Comparison of ENCODE assay signal across 12 mouse cellular contexts in genomic region chr4:139258621-139259301, GRCm38 (mm10). TPM values are rescaled to one million over a fixed set of nuclear protein-coding genes. Genes with fewer than 3 reads are reported as not detected.
DNase-seq lines count a peak whose midpoint lies in the region; ATAC-seq and TF ChIP-seq lines count a peak whose summit lies in the region.
"Had no signal": no experiment of that assay in that cellular context is flagged by ENCODE, and none has a peak within 500 bp of the region (broad histone marks: within the 10 kb centered on the region; RNA-seq: fewer than 3 reads in every experiment).

No protein-coding gene starts in this region.

- H3K27me3 ChIP-seq in embryonic facial prominence, embryonic 14.5 days (replicated peaks; ENCODE audit: control insufficient read depth, insufficient read depth, low read length) = no peaks in the 10 kb centered on the region
- no peaks in the 10 kb centered on the region for H3K27me3 ChIP-seq in limb, embryonic 15.5 days
- no peaks in the 10 kb centered on the region for H3K27me3 ChIP-seq in spleen, adult 2 months (ENCODE audit: control insufficient read depth, insufficient read depth, low read length)
- no peaks in the 10 kb centered on the region for H3K27me3 ChIP-seq in midbrain, embryonic 15.5 days (replicated peaks)
- H3K27me3 ChIP-seq: Patski had no signal

- no peaks in the 10 kb centered on the region for H3K9me3 ChIP-seq in embryonic facial prominence, embryonic 14.5 days (ENCODE audit: control insufficient read depth, low read length)
- no peaks in the 10 kb centered on the region for H3K9me3 ChIP-seq in limb, embryonic 15.5 days
- no peaks in the 10 kb centered on the region for H3K9me3 ChIP-seq in midbrain, embryonic 15.5 days
- H3K9me3 ChIP-seq: midbrain, embryonic 10.5 days had no signal

- no peak overlapping the region for H3K4me3 ChIP-seq in embryonic facial prominence, embryonic 14.5 days (ENCODE audit: low read depth, low read length)
- no peak overlapping the region for H3K4me3 ChIP-seq in limb, embryonic 15.5 days
- no peak overlapping the region for H3K4me3 ChIP-seq in spleen, adult 2 months (ENCODE audit: extremely low read depth, insufficient read depth, insufficient read length)
- H3K4me3 ChIP-seq in midbrain, embryonic 15.5 days = no peak overlapping the region
- H3K4me3 ChIP-seq: midbrain, embryonic 10.5 days had no signal

- H3K4me1 ChIP-seq in embryonic facial prominence, embryonic 14.5 days (ENCODE audit: control insufficient read depth, insufficient read depth, low read length) = peaks cover 40% of the 10 kb centered on the region
- H3K4me1 ChIP-seq in limb, embryonic 15.5 days = peaks cover 60% of the 10 kb centered on the region
- peaks cover 20% of the 10 kb centered on the region; the same call in 1 of the 2 replicates for H3K4me1 ChIP-seq in spleen, adult 2 months (ENCODE audit: control insufficient read depth, insufficient read depth, insufficient read length)
- no peaks in the 10 kb centered on the region for H3K4me1 ChIP-seq in midbrain, embryonic 15.5 days
- H3K4me1 ChIP-seq: midbrain, embryonic 10.5 days had no signal

- H3K27ac ChIP-seq in embryonic facial prominence, embryonic 14.5 days (replicated peaks; ENCODE audit: low read depth, low read length) = peak overlapping the region; percentile 92
- peak overlapping the region; percentile 92 for H3K27ac ChIP-seq in limb, embryonic 15.5 days
- H3K27ac ChIP-seq in spleen, adult 2 months (ENCODE audit: insufficient read depth, low read length) = peak overlapping the region; percentile 60
- no peak overlapping the region for H3K27ac ChIP-seq in midbrain, embryonic 15.5 days
- H3K27ac ChIP-seq: midbrain, embryonic 10.5 days had no signal

- peaks cover 49% of the 10 kb centered on the region for H3K36me3 ChIP-seq in embryonic facial prominence, embryonic 14.5 days (ENCODE audit: control insufficient read depth, insufficient read depth, low read length)
- peaks cover 56% of the 10 kb centered on the region for H3K36me3 ChIP-seq in limb, embryonic 15.5 days
- peaks cover 36% of the 10 kb centered on the region for H3K36me3 ChIP-seq in spleen, adult 2 months (ENCODE audit: control insufficient read depth, insufficient read depth, low read length)
- H3K36me3 ChIP-seq in midbrain, embryonic 15.5 days (replicated peaks) = peaks cover 10% of the 10 kb centered on the region; the same call in 1 of the 2 replicates

- no peak overlapping the region for H3K9ac ChIP-seq in embryonic facial prominence, embryonic 14.5 days (ENCODE audit: low read depth, low read length)
- H3K9ac ChIP-seq in limb, embryonic 15.5 days = no peak overlapping the region
- no peak overlapping the region for H3K9ac ChIP-seq in midbrain, embryonic 15.5 days

- 0 out of 2 replicates have a peak overlapping the region, but pooled peaks have one; percentile 8 for H3K4me2 ChIP-seq in embryonic facial prominence, embryonic 14.5 days (ENCODE audit: low read depth, low read length)
- no peak overlapping the region for H3K4me2 ChIP-seq in limb, embryonic 15.5 days
- H3K4me2 ChIP-seq in midbrain, embryonic 15.5 days = no peak overlapping the region

- peak; percentile 76 for DNase-seq in layer of hippocampus, adult 9-11 months
- DNase-seq in layer of hippocampus, postnatal 10 days (ENCODE audit: low spot score in 2 of 2) = no peak
- DNase-seq in embryonic facial prominence, embryonic 14.5 days (ENCODE audit: low spot score) = no peak
- DNase-seq in spleen, adult 2 months (ENCODE audit: low read depth in 1 of 2, low spot score in 2 of 2) = peak in 1 of 2 experiments; percentile 64
- no peak for DNase-seq in testis, postnatal 10 days (ENCODE audit: low spot score)
- DNase-seq in urinary bladder, postnatal 10 days (ENCODE audit: low spot score) = no peak
- DNase-seq: cerebellum, adult 11 months; gastrocnemius, postnatal 14 days had no signal

- no peak; the same call in 1 of the 2 replicates for ATAC-seq in embryonic facial prominence, embryonic 14.5 days (ENCODE audit: low read depth)
- ATAC-seq in limb, embryonic 15.5 days (ENCODE audit: insufficient number of reproducible peaks, low FRiP score, low TSS enrichment, low read depth) = peak; percentile 40; the same call in 1 of the 2 replicates
- no peak for ATAC-seq in midbrain, embryonic 15.5 days (replicated peaks)
- ATAC-seq: Patski had no signal

- no peak for TF ChIP-seq POLR2A in spleen, adult 2 months (IDR thresholded peaks at IDR 0.05; ENCODE audit: low read depth, low read length)

- 29% methylated on average over 6 of the region's 6 CpGs for WGBS in embryonic facial prominence, embryonic 14.5 days
- 32% methylated on average over 6 of the region's 6 CpGs for WGBS in limb, embryonic 15.5 days
- WGBS in spleen, adult 2 months = 29% methylated on average over 6 of the region's 6 CpGs
- 93% methylated on average over 6 of the region's 6 CpGs for WGBS in midbrain, embryonic 15.5 days

- TF ChIP-seq CTCF in spleen, adult 2 months (IDR thresholded peaks at IDR 0.05; ENCODE audit: extremely low read depth, insufficient read depth, insufficient read length, insufficient replicate concordance) = no peak

RNA-seq across cellular contexts. Expression of gene Pqlc2, which starts 51.7 kb away (rescaled TPM):
- 10 to 100 TPM; 11.0 to 11.9 TPM for total RNA-seq in layer of hippocampus, postnatal 10 days (2021)
- polyA plus RNA-seq in embryonic facial prominence, embryonic 14.5 days (2014; fragmentation: Nextera tagmentation; extraction: Ambion mirVana) = 10.9 and 12.3 TPM in 2 replicates
- polyA plus RNA-seq in limb, embryonic 15.5 days (2015; fragmentation: Nextera tagmentation; extraction: Ambion mirVana) = 16.7 and 18.2 TPM in 2 replicates
- polyA plus RNA-seq in spleen, adult 2 months (2012; rRNA removed) = 48.3 and 54.1 TPM in 2 replicates
- polyA plus RNA-seq in midbrain, embryonic 15.5 days (2015; fragmentation: Nextera tagmentation; extraction: Ambion mirVana) = 16.3 TPM in 2 replicates

RNA-seq across cellular contexts. Expression of gene Akr7a5, which starts 51.8 kb away (rescaled TPM):
- 10 to 100 TPM; 30.0 to 31.7 TPM for total RNA-seq in layer of hippocampus, postnatal 10 days (2021)
- polyA plus RNA-seq in embryonic facial prominence, embryonic 14.5 days (2014; fragmentation: Nextera tagmentation; extraction: Ambion mirVana) = 68.6 and 78.9 TPM in 2 replicates
- polyA plus RNA-seq in limb, embryonic 15.5 days (2015; fragmentation: Nextera tagmentation; extraction: Ambion mirVana) = 82.9 and 85.8 TPM in 2 replicates
- polyA plus RNA-seq in spleen, adult 2 months (2012; rRNA removed) = 22.0 and 32.8 TPM in 2 replicates
- 68.5 and 72.1 TPM in 2 replicates for polyA plus RNA-seq in midbrain, embryonic 15.5 days (2015; fragmentation: Nextera tagmentation; extraction: Ambion mirVana)
